Mouse (Mus musculus) liver, embryonic 14.5 days (tissue): Measurements from ENCODE around the gene Ugdh.

Experiments used
- CTCF ChIP-seq: IDR thresholded peaks from 2 replicates; pipeline ENCODE4 v1.5.1; 2016; ENCODE audit warnings: antibody characterized with exemption, low read depth, control low read depth
- EP300 ChIP-seq: IDR thresholded peaks from 2 replicates; pipeline ENCODE4 v1.6.1; 2016; ENCODE audit warnings: antibody characterized with exemption, low read depth

DNA sequence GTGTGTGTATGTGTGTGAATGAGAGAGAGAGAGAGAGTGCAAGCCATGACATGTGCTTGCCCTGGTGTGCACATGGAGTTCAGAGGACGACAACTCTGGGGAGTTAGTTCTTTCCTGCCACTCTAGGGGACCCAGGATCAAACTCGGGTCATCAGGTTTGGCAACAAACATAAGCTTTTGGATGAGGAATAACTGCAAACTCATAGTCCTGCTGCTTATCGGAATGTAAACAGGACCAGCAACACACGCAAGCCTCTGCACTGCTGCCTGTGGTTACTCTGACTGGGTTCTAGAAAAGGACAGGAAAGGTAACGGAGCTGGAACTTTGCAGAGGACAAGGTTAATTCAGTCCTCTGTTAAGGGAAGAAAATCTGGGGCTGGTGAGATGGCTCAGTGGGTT lies 10.5 kb downstream of the Ugdh start:
- TF ChIP-seq CTCF (no peak), EP300 (no peak)
